Mouse (Mus musculus) lung, adult 2 months (tissue): ENCODE results near the gene Abhd2.

ENCODE experiments used
- CTCF ChIP-seq: fragments of 200-500 bp; IDR thresholded peaks from 2 replicates; pipeline ENCODE4 v1.5.1; 2011; ENCODE audit warnings: mild to moderate bottlenecking, low read length, control low read depth; ENCODE audit not compliant: insufficient read depth
- POLR2A ChIP-seq: fragments of 200-500 bp; IDR thresholded peaks from 2 replicates; pipeline ENCODE4 v1.6.1; 2011; ENCODE audit warnings: low read depth, mild to moderate bottlenecking, control low read depth, low read length, borderline replicate concordance; ENCODE audit errors: extremely low read depth

- TF ChIP-seq CTCF (no peak), POLR2A (no peak)
Measured at GRCm38 (mm10) chr7:79302586-79302985, 29.6 kb downstream of the Abhd2 start.
